Mouse (Mus musculus) thymus, adult 2 months (tissue): ENCODE measurements at regions not wholly inside any gene's neighbourhood (a gene's known extent, or its start where the extent isn't known, plus 50 kb on each side); places are given as distances from the start of the nearest gene placed in this dataset.
A peak's percentile ranks its signal among the peaks of the same experiment; 100 is the strongest.

Source experiments
- DNase-seq: peaks from one replicate; pipeline ENCODE4 v3.0.0; 2021
- H3K27ac ChIP-seq: fragments of 200-500 bp; 2 replicates; pipeline ENCODE4 v1.5.1; 2012; ENCODE audit warnings: low read length, control low read depth; ENCODE audit not compliant: control insufficient read depth, insufficient read depth
- H3K27me3 ChIP-seq: fragments of 200-500 bp; 2 replicates; pipeline ENCODE4 v1.6.1; 2012; ENCODE audit warnings: mild to moderate bottlenecking, low read length, moderate library complexity, mixed read lengths; ENCODE audit not compliant: control insufficient read depth, insufficient read depth
- H3K36me3 ChIP-seq: fragments of 200-500 bp; 2 replicates; pipeline ENCODE4 v1.6.1; 2012; ENCODE audit warnings: mild to moderate bottlenecking, low read length, moderate library complexity; ENCODE audit not compliant: control insufficient read depth, insufficient read depth
- H3K4me1 ChIP-seq: fragments of 200-500 bp; replicated peaks from 2 replicates; pipeline ENCODE4 v1.6.1; 2012; ENCODE audit warnings: low read length; ENCODE audit not compliant: control insufficient read depth, insufficient read depth
- H3K4me3 ChIP-seq: fragments of 200-500 bp; 2 replicates; pipeline ENCODE4 v1.5.1; 2012; ENCODE audit warnings: mild to moderate bottlenecking, low read length, control low read depth, moderate library complexity; ENCODE audit not compliant: control insufficient read depth, insufficient read depth
- CTCF ChIP-seq: fragments of 200-500 bp; IDR thresholded peaks from 2 replicates; pipeline ENCODE4 v1.5.1; 2012; ENCODE audit warnings: mild to moderate bottlenecking, control low read depth, low read length, moderate library complexity, borderline replicate concordance; ENCODE audit not compliant: control insufficient read depth, poor library complexity, insufficient read depth; ENCODE audit errors: extremely low read depth
- POLR2A ChIP-seq: fragments of 200-500 bp; IDR thresholded peaks from 2 replicates; pipeline ENCODE4 v1.6.1; 2012; ENCODE audit warnings: mild to moderate bottlenecking, low read length, control low read depth, moderate library complexity; ENCODE audit not compliant: control insufficient read depth, poor library complexity, insufficient read depth; ENCODE audit errors: extremely low read depth
- WGBS: fragments of 180-500 bp; shearing (Covaris S2); methylation state at CpG from one replicate; pipeline ENCODE4 v1.1.7; 2018; 5-methylcytosine and 5-hydroxymethylcytosine counted together

DNA sequence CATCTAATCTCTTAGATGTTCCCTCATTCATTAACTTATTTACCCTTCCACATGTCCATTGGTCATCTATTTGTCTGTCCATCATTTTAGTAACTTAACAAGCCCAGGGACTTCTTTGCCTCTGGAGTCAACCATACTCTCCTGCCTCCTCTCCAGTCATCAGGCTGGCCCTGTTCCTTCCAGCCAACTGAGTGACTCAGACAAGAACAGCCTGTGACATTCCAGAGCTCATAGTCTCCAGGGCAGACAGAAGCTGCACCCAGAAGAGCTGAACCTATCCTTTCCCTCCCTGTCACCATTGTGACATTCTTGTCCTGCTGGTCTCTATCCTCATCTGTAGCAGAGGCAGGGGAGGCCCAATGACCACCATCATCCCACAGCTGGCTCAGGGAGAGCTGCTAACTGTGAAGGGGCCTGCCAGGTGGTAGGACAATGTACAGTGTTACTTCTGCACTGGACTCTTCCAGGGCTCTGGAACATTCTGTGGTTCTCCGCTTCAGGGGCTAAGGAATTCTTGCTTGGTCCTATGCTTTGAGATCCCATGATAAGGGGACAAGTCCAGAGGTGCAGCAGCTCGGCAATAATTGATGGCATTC is 100.2 kb downstream of the 1810010D01Rik start:
- Histone ChIP-seq H3K36me3 (no peaks in the 10 kb centered on the region), H3K27me3 (no peaks in the 10 kb centered on the region), H3K4me3 (no peak overlapping the region), H3K4me1 (peaks cover 29% of the 10 kb centered on the region), H3K27ac (no peak overlapping the region)
- TF ChIP-seq CTCF (no peak), POLR2A (no peak)
- 96% methylated on average over 2 of the region's 2 CpGs for WGBS
- DNase-seq, result no peak

DNA sequence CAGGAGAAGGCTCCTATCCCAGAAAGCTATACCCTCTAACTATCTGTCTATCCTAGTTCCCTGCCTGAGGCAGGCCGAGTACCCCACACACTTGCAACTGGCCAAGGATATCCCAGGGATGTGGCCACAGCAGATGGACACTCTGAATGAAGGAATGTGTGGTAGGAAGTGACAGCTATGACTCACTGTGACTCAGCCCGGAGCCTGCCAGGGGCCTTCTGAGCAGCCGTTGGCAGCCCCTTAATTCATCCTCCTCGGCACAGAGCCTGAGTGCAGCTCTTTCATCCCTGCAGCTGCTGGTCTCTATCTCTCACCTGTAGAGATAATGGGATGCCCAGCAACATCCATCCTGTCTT is 101.4 kb downstream of the 1810010D01Rik start:
- TF ChIP-seq POLR2A, result no peak
- TF ChIP-seq CTCF, result no peak
- 59% methylated on average over 4 of the region's 4 CpGs for WGBS
- no peaks in the 10 kb centered on the region for H3K27me3 ChIP-seq
- no peak for DNase-seq
- H3K4me1 ChIP-seq, result peaks cover 19% of the 10 kb centered on the region
- no peak overlapping the region for H3K27ac ChIP-seq
- H3K36me3 ChIP-seq, result no peaks in the 10 kb centered on the region
- no peak overlapping the region for H3K4me3 ChIP-seq

- 93% methylated on average over 7 of the region's 7 CpGs for WGBS
Measured at GRCm38 (mm10) chr7:145105831-145106493, 102.0 kb downstream of the 1810010D01Rik start.

DNA sequence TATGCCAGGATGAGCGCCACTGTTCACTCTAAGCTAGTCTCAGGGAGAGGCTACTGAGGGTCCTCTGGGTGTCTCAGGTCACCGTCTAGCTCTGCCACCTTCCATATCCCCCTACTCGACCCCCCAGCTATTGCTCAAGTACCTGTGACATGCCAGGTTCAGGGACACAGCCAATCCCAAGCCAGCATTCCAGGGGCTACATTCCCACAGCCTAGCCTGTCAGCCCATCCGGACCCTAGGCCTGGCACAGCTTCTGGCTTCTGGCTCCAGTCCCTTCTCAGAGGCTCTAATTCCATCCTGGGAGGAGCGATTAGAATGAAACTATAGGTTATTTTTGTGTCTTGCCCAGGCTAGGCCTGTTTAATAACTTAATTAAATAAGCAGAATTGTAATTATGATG is 105.2 kb downstream of the 1810010D01Rik start:
- no peak for DNase-seq
- no peak overlapping the region for H3K27ac ChIP-seq
- H3K36me3 ChIP-seq, result no peaks in the 10 kb centered on the region
- no peak overlapping the region for H3K4me3 ChIP-seq
- H3K27me3 ChIP-seq, result no peaks in the 10 kb centered on the region
- TF ChIP-seq POLR2A (no peak), CTCF (no peak)
- no peaks in the 10 kb centered on the region for H3K4me1 ChIP-seq
- WGBS, result 90% methylated on average over 5 of the region's 5 CpGs

More at GRCm38 (mm10) chr7:145105831-145106493, 102.0 kb downstream of the 1810010D01Rik start:
- H3K4me1 ChIP-seq, result peaks cover 15% of the 10 kb centered on the region
- H3K27ac ChIP-seq, result no peak overlapping the region
- TF ChIP-seq CTCF (no peak), POLR2A (no peak)
- no peaks in the 10 kb centered on the region for H3K36me3 ChIP-seq
- H3K27me3 ChIP-seq, result no peaks in the 10 kb centered on the region
- no peak overlapping the region for H3K4me3 ChIP-seq
- DNase-seq, result no peak

GRCm38 (mm10) chr7:145102216-145102615 is 105.7 kb downstream of the 1810010D01Rik start:
- H3K36me3 ChIP-seq, result no peaks in the 10 kb centered on the region
- H3K27ac ChIP-seq, result no peak overlapping the region
- TF ChIP-seq CTCF (no peak), POLR2A (no peak)
- H3K4me1 ChIP-seq, result no peaks in the 10 kb centered on the region
- H3K27me3 ChIP-seq, result no peaks in the 10 kb centered on the region
- 45% methylated on average over 6 of the region's 6 CpGs for WGBS
- no peak for DNase-seq
- H3K4me3 ChIP-seq, result no peak overlapping the region

DNA sequence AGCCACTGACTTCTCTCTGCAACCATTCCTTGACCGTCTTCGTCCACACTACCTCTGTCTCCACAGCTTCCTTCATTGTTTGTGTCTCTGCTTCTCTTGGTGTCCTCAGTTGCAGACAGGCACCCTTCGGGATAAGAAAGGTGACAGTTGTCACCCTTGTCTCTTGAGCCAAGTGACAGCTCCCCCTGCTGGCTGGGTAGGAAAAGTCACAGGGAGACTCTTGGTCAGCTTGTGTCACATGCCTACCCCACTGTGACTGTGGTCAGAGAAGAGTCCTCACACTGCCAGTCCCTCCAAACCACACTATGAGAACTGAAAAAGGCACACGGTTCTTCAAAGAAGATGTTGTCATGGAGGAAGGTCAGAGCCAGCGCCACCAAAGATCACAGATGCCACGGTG is 109.6 kb downstream of the 1810010D01Rik start:
- peaks cover 12% of the 10 kb centered on the region for H3K4me1 ChIP-seq

More for the DNA sequence above, 109.6 kb downstream of the 1810010D01Rik start:
- H3K27me3 ChIP-seq, result no peaks in the 10 kb centered on the region
- WGBS, result 64% methylated on average over 6 of the region's 6 CpGs
- no peak overlapping the region for H3K27ac ChIP-seq
- H3K36me3 ChIP-seq, result no peaks in the 10 kb centered on the region
- no peak overlapping the region for H3K4me3 ChIP-seq
- TF ChIP-seq POLR2A (no peak), CTCF (peak; percentile 74; the same call in 1 of the 2 replicates)
- DNase-seq, result peak; percentile 34
